Mouse (Mus musculus): ENCODE results near the gene Pde6g.
"Not testable (repeated sequence)": the region's sequence is repeated elsewhere in the genome, so short reads cannot be mapped to it uniquely, and the experiment has no call there.

Pde6g gene

DNA sequence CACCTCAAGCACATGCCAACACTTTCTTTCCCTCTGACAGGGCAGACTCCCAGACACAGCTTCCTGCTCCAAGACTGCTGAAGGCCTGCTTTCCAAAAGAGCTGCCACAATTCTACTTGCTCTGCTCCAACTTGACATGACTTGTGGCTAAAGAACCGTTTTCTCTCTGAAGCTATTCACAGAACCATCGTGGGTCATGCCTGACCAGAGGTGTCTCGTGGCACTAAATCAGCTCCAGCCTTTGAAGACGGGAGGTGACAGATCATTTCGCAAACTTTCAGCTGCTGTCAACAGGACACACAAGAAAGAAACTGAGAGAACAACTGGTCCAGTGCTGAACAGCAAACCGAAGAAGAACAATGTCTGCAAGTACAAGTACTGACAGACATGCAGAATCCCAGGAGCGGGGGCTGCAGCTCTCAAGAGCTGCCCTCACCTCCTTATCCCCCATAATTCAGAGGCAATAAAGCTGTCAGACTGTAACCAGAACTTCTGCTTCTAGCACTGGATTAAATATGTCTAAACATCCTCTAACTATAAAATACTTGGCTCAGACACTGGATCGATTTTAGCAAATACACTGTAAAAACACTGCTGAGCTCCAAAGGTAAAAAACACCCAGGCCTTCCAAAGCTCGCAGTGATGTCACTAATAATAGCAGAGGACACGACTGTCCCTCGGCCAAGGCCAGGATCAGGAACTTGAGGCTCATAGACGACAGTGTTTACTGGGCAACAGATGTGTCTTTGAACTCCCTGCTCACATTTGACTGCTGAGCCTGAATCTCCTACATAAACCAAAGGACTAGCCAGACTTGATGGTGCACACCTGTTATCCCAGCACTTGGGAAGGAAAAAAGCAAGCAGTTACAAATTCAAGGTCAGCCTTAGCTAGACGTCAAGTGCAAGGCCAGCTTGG, 30.4 kb downstream of the Pde6g start:
- no peak for DNase-seq (ENCODE audit: low spot score in 2 of 2)

DNA sequence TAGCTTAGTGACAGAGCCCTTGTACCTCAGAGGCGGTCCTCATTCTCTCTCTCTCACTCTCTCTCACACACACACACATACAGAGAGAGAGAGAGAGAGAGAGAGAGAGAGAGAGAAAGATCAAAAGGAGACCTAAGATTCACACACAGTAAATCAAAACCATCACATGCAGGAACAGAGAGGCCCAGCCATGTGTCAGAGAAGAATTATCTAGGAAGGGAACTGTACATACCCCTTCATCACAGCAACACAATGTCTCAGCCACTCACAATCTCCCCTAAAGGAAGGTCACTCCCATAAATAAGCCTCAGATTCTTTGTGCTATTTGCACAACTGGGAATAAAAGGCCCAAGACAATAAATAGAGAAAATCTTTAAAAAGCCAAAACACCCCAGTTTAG, 34.7 kb downstream of the Pde6g start:
- no peak for DNase-seq (ENCODE audit: low spot score in 2 of 2)

DNA sequence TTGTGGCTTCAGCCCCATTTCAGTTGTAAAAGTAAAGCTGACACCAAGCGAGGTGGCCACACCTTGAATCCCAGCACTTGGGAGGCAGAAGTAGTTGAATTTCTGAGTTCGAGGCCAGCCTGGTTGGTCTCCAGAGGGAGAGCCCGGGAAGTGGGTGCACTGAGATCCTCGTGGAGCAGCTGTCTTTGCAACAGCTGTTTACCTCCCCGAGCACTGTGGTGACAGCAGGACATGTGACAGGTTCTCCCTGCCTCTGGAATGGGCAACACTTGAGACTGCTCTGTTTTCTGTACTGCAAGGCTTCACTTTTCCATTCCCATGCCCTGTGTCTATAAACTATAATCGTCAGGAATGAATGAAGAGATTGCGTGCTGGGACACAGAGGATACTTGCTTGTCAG, 35.4 kb downstream of the Pde6g start:
- DNase-seq (ENCODE audit: low spot score in 2 of 2): no peak

DNA sequence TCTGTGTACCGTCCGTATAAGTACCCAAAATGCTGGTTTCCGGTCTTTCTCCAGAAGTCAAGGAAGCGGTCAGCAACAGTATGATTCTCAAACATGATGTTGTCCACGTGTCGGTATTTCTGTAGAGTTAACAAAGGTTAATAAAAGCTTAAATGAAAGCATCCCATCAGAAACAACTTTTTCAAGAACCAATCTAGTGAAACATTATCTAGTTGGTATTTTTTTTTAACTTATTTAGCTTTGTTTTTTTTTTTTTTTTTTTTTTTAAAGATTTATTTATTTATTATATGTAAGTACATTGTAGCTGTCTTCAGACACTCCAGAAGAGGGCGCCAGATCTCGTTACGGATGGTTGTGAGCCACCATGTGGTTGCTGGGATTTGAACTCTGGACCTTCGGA, 39.7 kb downstream of the Pde6g start:
- DNase-seq (ENCODE audit: low spot score in 2 of 2): not testable (repeated sequence)

DNA sequence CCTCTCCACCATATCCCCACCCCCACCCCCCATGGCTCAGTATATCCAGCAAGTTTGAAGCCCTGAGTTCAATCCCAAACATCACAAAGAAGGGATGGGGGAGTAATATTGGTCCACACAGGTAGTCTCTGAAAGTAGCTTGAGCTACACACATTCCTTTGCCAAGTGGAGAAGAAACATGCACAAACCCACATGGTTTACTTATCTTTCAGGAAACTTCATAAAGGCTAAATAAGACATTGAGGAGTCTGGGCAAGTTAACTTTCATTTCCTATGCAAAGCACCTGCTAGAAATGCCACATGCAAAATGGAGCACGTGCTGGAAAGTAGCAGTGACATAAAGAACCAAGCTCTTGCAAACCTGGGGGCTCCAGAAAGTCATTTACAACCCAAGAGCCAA, 46.9 kb downstream of the Pde6g start:
- no peak for DNase-seq (ENCODE audit: low spot score in 2 of 2)

DNA sequence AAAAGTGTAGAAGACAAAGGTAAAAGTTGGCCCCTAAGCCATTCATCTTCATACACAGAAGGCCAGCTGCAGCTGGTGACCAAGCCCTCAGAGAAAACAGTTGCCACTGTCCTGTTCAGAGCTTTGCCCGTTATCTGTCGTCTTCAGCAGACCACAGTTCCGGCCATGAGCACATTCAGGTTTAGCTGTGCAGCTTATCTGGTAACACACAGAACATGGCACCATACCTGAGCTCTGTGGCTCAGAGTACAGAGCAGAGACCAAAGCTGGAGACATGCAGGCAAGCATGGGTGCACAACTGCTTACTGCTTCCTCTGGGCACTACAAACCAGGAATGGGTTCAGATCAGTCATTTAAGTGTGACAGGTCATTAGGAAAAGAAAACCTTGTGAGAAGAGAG, 47.4 kb downstream of the Pde6g start:
- DNase-seq (ENCODE audit: low spot score in 2 of 2): no peak

- no peak for DNase-seq (ENCODE audit: low spot score in 2 of 2)
These were observed 48.5 kb downstream of the Pde6g start for GRCm38 (mm10) chr11:120404814-120405213.

GRCm38 (mm10) chr11:120399319-120399718, 54.0 kb downstream of the Pde6g start:
- DNase-seq (ENCODE audit: low spot score in 2 of 2): no peak

All from right cerebral cortex, postnatal 10 days (tissue).